Mouse (Mus musculus) embryonic facial prominence, embryonic 11.5 days (tissue): ENCODE results near the gene Endou. TPM values are rescaled to one million over a fixed set of nuclear protein-coding genes. Genes with fewer than 3 reads are reported as not detected.

ENCODE experiments used
- ATAC-seq: fragments of 200-750 bp; cut with Nextera tagmentation; replicated peaks from 2 replicates; pipeline ENCODE4 v1.8.0; 2017; ENCODE audit warnings: low read depth; ENCODE audit not compliant: insufficient number of reproducible peaks, low FRiP score, low TSS enrichment
- DNase-seq: peaks from one replicate; pipeline ENCODE4 v3.0.0-alpha.2; 2015; ENCODE audit warnings: low spot score
- H3K27ac ChIP-seq: fragments of 300-500 bp; sonication (generic); replicated peaks from 2 replicates; pipeline ENCODE4 v1.5.1; 2014; ENCODE audit warnings: mild to moderate bottlenecking, low read depth, low read length, control low read depth
- H3K27me3 ChIP-seq: fragments of 300-500 bp; sonication (generic); 2 replicates; pipeline ENCODE4 v1.6.1; 2014; ENCODE audit warnings: mild to moderate bottlenecking, low read length, moderate library complexity, mixed read lengths; ENCODE audit not compliant: control insufficient read depth, insufficient read depth
- H3K36me3 ChIP-seq: fragments of 300-500 bp; sonication (generic); replicated peaks from 2 replicates; pipeline ENCODE4 v1.6.1; 2014; ENCODE audit warnings: low read depth, mild to moderate bottlenecking, low read length, moderate library complexity, mixed read lengths; ENCODE audit not compliant: control insufficient read depth, insufficient read depth
- H3K4me1 ChIP-seq: fragments of 300-500 bp; sonication (generic); 2 replicates; pipeline ENCODE4 v1.6.1; 2014; ENCODE audit warnings: low read length, mixed read lengths; ENCODE audit not compliant: control insufficient read depth, insufficient read depth
- H3K4me2 ChIP-seq: fragments of 300-500 bp; sonication (generic); 2 replicates; pipeline ENCODE4 v1.6.1; 2014; ENCODE audit warnings: low read depth, mild to moderate bottlenecking, control low read depth, low read length, moderate library complexity
- H3K4me3 ChIP-seq: fragments of 300-500 bp; sonication (generic); 2 replicates; pipeline ENCODE4 v1.5.1; 2014; ENCODE audit warnings: low read depth, low read length, control low read depth
- H3K9ac ChIP-seq: fragments of 300-500 bp; sonication (generic); replicated peaks from 2 replicates; pipeline ENCODE4 v1.6.1; 2014; ENCODE audit warnings: mild to moderate bottlenecking, control low read depth, low read length
- H3K9me3 ChIP-seq: fragments of 300-500 bp; sonication (generic); replicated peaks from 2 replicates; pipeline ENCODE4 v1.6.1; 2016; ENCODE audit warnings: mild to moderate bottlenecking, low read length, inconsistent platforms, mixed read lengths; ENCODE audit not compliant: control insufficient read depth
- WGBS: fragments of 180-500 bp; shearing (Covaris S2); extraction: QIAGEN DNeasy Blood & Tissue Kit; methylation state at CpG from one replicate; pipeline ENCODE4 v1.1.7; 2014; 5-methylcytosine and 5-hydroxymethylcytosine counted together
- polyA plus RNA-seq: library from polyadenylated mRNA; unstranded; fragments of >200 nt; fragmentation: Nextera tagmentation; extraction: Ambion mirVana; gene quantifications from 2 replicates; pipeline ENCODE4 v1.2.1, GENCODE M21; 2014

The Endou gene
- polyA plus RNA-seq, 1 experiment from 2014 or later, result not detected

- Histone ChIP-seq H3K4me3 (no peak overlapping the region), H3K4me1 (no peaks in the 10 kb centered on the region), H3K27me3 (no peaks in the 10 kb centered on the region), H3K9ac (no peak overlapping the region), H3K36me3 (no peaks in the 10 kb centered on the region), H3K4me2 (no peak overlapping the region), H3K9me3 (no peaks in the 10 kb centered on the region), H3K27ac (no peak overlapping the region)
- WGBS, result 89% methylated on average over 9 of the region's 9 CpGs
- DNase-seq (no peak), ATAC-seq (no peak)
Measured at GRCm38 (mm10) chr15:97740283-97740732, 9.2 kb upstream of the Endou start.

- WGBS, result 94% methylated on average over 7 of the region's 7 CpGs
- Histone ChIP-seq H3K9me3 (no peaks in the 10 kb centered on the region), H3K4me2 (no peak overlapping the region), H3K27ac (no peak overlapping the region), H3K27me3 (no peaks in the 10 kb centered on the region), H3K36me3 (no peaks in the 10 kb centered on the region), H3K4me1 (no peaks in the 10 kb centered on the region), H3K9ac (no peak overlapping the region), H3K4me3 (no peak overlapping the region)
- ATAC-seq (no peak), DNase-seq (no peak)
Measured at GRCm38 (mm10) chr15:97738923-97739322, 7.8 kb upstream of the Endou start.

GRCm38 (mm10) chr15:97731988-97732387 is 849 bp upstream of the Endou start:
- no peak overlapping the region for H3K4me2 ChIP-seq
- H3K9me3 ChIP-seq, result no peaks in the 10 kb centered on the region
- 89% methylated on average over 11 of the region's 11 CpGs for WGBS
- no peaks in the 10 kb centered on the region for H3K4me1 ChIP-seq
- no peak for ATAC-seq
- H3K36me3 ChIP-seq, result no peaks in the 10 kb centered on the region
- no peak overlapping the region for H3K4me3 ChIP-seq
- no peak overlapping the region for H3K27ac ChIP-seq
- no peak for DNase-seq
- H3K9ac ChIP-seq, result no peak overlapping the region
- no peaks in the 10 kb centered on the region for H3K27me3 ChIP-seq

- no peak overlapping the region for H3K27ac ChIP-seq
- H3K9ac ChIP-seq, result no peak overlapping the region
- no peak overlapping the region for H3K4me2 ChIP-seq
- H3K27me3 ChIP-seq, result no peaks in the 10 kb centered on the region
- H3K36me3 ChIP-seq, result no peaks in the 10 kb centered on the region
- WGBS, result 57% methylated on average over 6 of the region's 6 CpGs
- no peaks in the 10 kb centered on the region for H3K9me3 ChIP-seq
- DNase-seq, result no peak
- ATAC-seq, result no peak
- no peak overlapping the region for H3K4me3 ChIP-seq
- no peaks in the 10 kb centered on the region for H3K4me1 ChIP-seq
Measured at GRCm38 (mm10) chr15:97730365-97730764, 774 bp downstream of the Endou start.

GRCm38 (mm10) chr15:97728804-97729203 is 2.3 kb downstream of the Endou start:
- no peak overlapping the region for H3K4me3 ChIP-seq
- no peak overlapping the region for H3K9ac ChIP-seq
- H3K9me3 ChIP-seq, result no peaks in the 10 kb centered on the region
- H3K4me1 ChIP-seq, result no peaks in the 10 kb centered on the region
- DNase-seq, result no peak
- 66% methylated on average over 7 of the region's 7 CpGs for WGBS
- no peak overlapping the region for H3K4me2 ChIP-seq
- no peaks in the 10 kb centered on the region for H3K27me3 ChIP-seq
- H3K27ac ChIP-seq, result no peak overlapping the region
- H3K36me3 ChIP-seq, result no peaks in the 10 kb centered on the region
- ATAC-seq, result no peak

GRCm38 (mm10) chr15:97728394-97728793 is 2.7 kb downstream of the Endou start:
- no peaks in the 10 kb centered on the region for H3K4me1 ChIP-seq
- no peak overlapping the region for H3K4me3 ChIP-seq
- DNase-seq (no peak), ATAC-seq (no peak)
- H3K9ac ChIP-seq, result no peak overlapping the region
- H3K27me3 ChIP-seq, result no peaks in the 10 kb centered on the region
- H3K36me3 ChIP-seq, result no peaks in the 10 kb centered on the region
- WGBS, result 89% methylated on average over 11 of the region's 11 CpGs
- no peaks in the 10 kb centered on the region for H3K9me3 ChIP-seq
- H3K27ac ChIP-seq, result no peak overlapping the region
- H3K4me2 ChIP-seq, result no peak overlapping the region

GRCm38 (mm10) chr15:97727520-97727919 is 3.6 kb downstream of the Endou start:
- DNase-seq (no peak), ATAC-seq (no peak)
- no peaks in the 10 kb centered on the region for H3K9me3 ChIP-seq
- no peak overlapping the region for H3K4me3 ChIP-seq
- WGBS, result 56% methylated on average over 5 of the region's 5 CpGs
- no peaks in the 10 kb centered on the region for H3K36me3 ChIP-seq
- H3K4me2 ChIP-seq, result no peak overlapping the region
- H3K4me1 ChIP-seq, result no peaks in the 10 kb centered on the region
- no peaks in the 10 kb centered on the region for H3K27me3 ChIP-seq
- H3K27ac ChIP-seq, result no peak overlapping the region
- H3K9ac ChIP-seq, result no peak overlapping the region

GRCm38 (mm10) chr15:97727048-97727447 is 4.1 kb downstream of the Endou start:
- DNase-seq (no peak), ATAC-seq (no peak)
- Histone ChIP-seq H3K4me2 (no peak overlapping the region), H3K36me3 (no peaks in the 10 kb centered on the region), H3K27me3 (no peaks in the 10 kb centered on the region), H3K9ac (no peak overlapping the region), H3K4me3 (no peak overlapping the region), H3K4me1 (no peaks in the 10 kb centered on the region), H3K27ac (no peak overlapping the region), H3K9me3 (no peaks in the 10 kb centered on the region)
- 70% methylated on average over 8 of the region's 8 CpGs for WGBS
